Mouse (Mus musculus): ENCODE measurements around the gene Olfr357. TPM values are rescaled to one million over a fixed set of nuclear protein-coding genes. Genes with fewer than 3 reads are reported as not detected.

Olfr357 gene
- polyA plus RNA-seq (2014; fragmentation: Nextera tagmentation; extraction: Ambion mirVana): not detected in 2 replicates

GRCm38 (mm10) chr2:36993527-36993926, at the start of gene Olfr357:
TSS of gene Olfr357 (plus strand) at chr2:36993827.
- ATAC-seq (replicated peaks; ENCODE audit: insufficient number of reproducible peaks, low FRiP score, low TSS enrichment, low read depth): no peak
- no peaks in the 10 kb centered on the region; the same call in none of the 2 replicates for H3K9me3 ChIP-seq (replicated peaks; ENCODE audit: control insufficient read depth, low read length)
- no peaks in the 10 kb centered on the region for H3K36me3 ChIP-seq (replicated peaks; ENCODE audit: control insufficient read depth, insufficient read depth, low read depth, low read length)
- no peak within 1 kb of the TSS for H3K27ac ChIP-seq (replicated peaks; ENCODE audit: low read depth, low read length)
- H3K27me3 ChIP-seq (ENCODE audit: control insufficient read depth, insufficient read depth, low read length): no peaks in the 10 kb centered on the region
- no peak within 1 kb of the TSS for H3K4me2 ChIP-seq (ENCODE audit: low read depth, low read length)
- H3K4me3 ChIP-seq (ENCODE audit: low read depth, low read length): no peak within 1 kb of the TSS
- no peak for DNase-seq (ENCODE audit: low spot score)
- no peaks in the 10 kb centered on the region for H3K4me1 ChIP-seq (ENCODE audit: control insufficient read depth, insufficient read depth, low read length)
- H3K9ac ChIP-seq (replicated peaks; ENCODE audit: low read length): no peak within 1 kb of the TSS
- 74% methylated on average over 1 of the region's 1 CpGs for WGBS

- H3K9me3 ChIP-seq (replicated peaks; ENCODE audit: control insufficient read depth, low read length): no peaks in the 10 kb centered on the region; the same call in none of the 2 replicates
- ATAC-seq (replicated peaks; ENCODE audit: insufficient number of reproducible peaks, low FRiP score, low TSS enrichment, low read depth) (no peak), DNase-seq (ENCODE audit: low spot score) (no peak)
- no peaks in the 10 kb centered on the region for H3K36me3 ChIP-seq (replicated peaks; ENCODE audit: control insufficient read depth, insufficient read depth, low read depth, low read length)
- H3K4me1 ChIP-seq (ENCODE audit: control insufficient read depth, insufficient read depth, low read length): no peaks in the 10 kb centered on the region
- H3K4me2 ChIP-seq (ENCODE audit: low read depth, low read length): no peak overlapping the region
- H3K27ac ChIP-seq (replicated peaks; ENCODE audit: low read depth, low read length): no peak overlapping the region
- WGBS: 86% methylated on average over 1 of the region's 1 CpGs
- no peak overlapping the region for H3K4me3 ChIP-seq (ENCODE audit: low read depth, low read length)
- no peaks in the 10 kb centered on the region for H3K27me3 ChIP-seq (ENCODE audit: control insufficient read depth, insufficient read depth, low read length)
- no peak overlapping the region for H3K9ac ChIP-seq (replicated peaks; ENCODE audit: low read length)
These were observed 3.4 kb downstream of the Olfr357 start for GRCm38 (mm10) chr2:36997030-36997429.

GRCm38 (mm10) chr2:37009235-37009634, 15.6 kb downstream of the Olfr357 start, which contains the start of gene Olfr358:
TSS of gene Olfr358 (minus strand) at chr2:37009335.
- no peaks in the 10 kb centered on the region for H3K27me3 ChIP-seq (ENCODE audit: control insufficient read depth, insufficient read depth, low read length)
- H3K4me2 ChIP-seq (ENCODE audit: low read depth, low read length): no peak within 1 kb of the TSS
- H3K9me3 ChIP-seq (replicated peaks; ENCODE audit: control insufficient read depth, low read length): no peaks in the 10 kb centered on the region
- no peak for DNase-seq (ENCODE audit: low spot score)
- no peak within 1 kb of the TSS for H3K9ac ChIP-seq (replicated peaks; ENCODE audit: low read length)
- H3K36me3 ChIP-seq (replicated peaks; ENCODE audit: control insufficient read depth, insufficient read depth, low read depth, low read length): no peaks in the 10 kb centered on the region
- H3K27ac ChIP-seq (replicated peaks; ENCODE audit: low read depth, low read length): no peak within 1 kb of the TSS
- no peak for ATAC-seq (replicated peaks; ENCODE audit: insufficient number of reproducible peaks, low FRiP score, low TSS enrichment, low read depth)
- H3K4me3 ChIP-seq (ENCODE audit: low read depth, low read length): no peak within 1 kb of the TSS
- no peaks in the 10 kb centered on the region for H3K4me1 ChIP-seq (ENCODE audit: control insufficient read depth, insufficient read depth, low read length)

Other genes with a start within 250 kb of the Olfr357 start
- gene Olfr348, start 209.6 kb upstream of the Olfr357 start, polyA plus RNA-seq (2014; fragmentation: Nextera tagmentation; extraction: Ambion mirVana): not detected in 2 replicates
- not detected in 2 replicates for gene Olfr50, start 203.3 kb upstream of the Olfr357 start, polyA plus RNA-seq (2014; fragmentation: Nextera tagmentation; extraction: Ambion mirVana)
- not detected in 2 replicates for gene Olfr3, start 176.8 kb upstream of the Olfr357 start, polyA plus RNA-seq (2014; fragmentation: Nextera tagmentation; extraction: Ambion mirVana)
- not detected in 2 replicates for gene Olfr350, start 147.5 kb upstream of the Olfr357 start, polyA plus RNA-seq (2014; fragmentation: Nextera tagmentation; extraction: Ambion mirVana)
- not detected in 2 replicates for gene Olfr351, start 131.2 kb upstream of the Olfr357 start, polyA plus RNA-seq (2014; fragmentation: Nextera tagmentation; extraction: Ambion mirVana)
- gene Olfr352, start 125.4 kb upstream of the Olfr357 start, polyA plus RNA-seq (2014; fragmentation: Nextera tagmentation; extraction: Ambion mirVana): not detected in 2 replicates
- gene Olfr353, start 100.9 kb upstream of the Olfr357 start, polyA plus RNA-seq (2014; fragmentation: Nextera tagmentation; extraction: Ambion mirVana): not detected in 2 replicates
- gene Olfr354, start 88.1 kb upstream of the Olfr357 start, polyA plus RNA-seq (2014; fragmentation: Nextera tagmentation; extraction: Ambion mirVana): not detected in 2 replicates
- gene Olfr355, start 64.9 kb upstream of the Olfr357 start, polyA plus RNA-seq (2014; fragmentation: Nextera tagmentation; extraction: Ambion mirVana): not detected in 2 replicates
- not detected in 2 replicates for gene Olfr356, start 56.7 kb upstream of the Olfr357 start, polyA plus RNA-seq (2014; fragmentation: Nextera tagmentation; extraction: Ambion mirVana)
- gene Olfr358, start 15.5 kb downstream of the Olfr357 start, polyA plus RNA-seq (2014; fragmentation: Nextera tagmentation; extraction: Ambion mirVana): not detected in 2 replicates
- gene Olfr360, start 71.9 kb downstream of the Olfr357 start, polyA plus RNA-seq (2014; fragmentation: Nextera tagmentation; extraction: Ambion mirVana): not detected in 2 replicates
- not detected in 2 replicates for gene Olfr361, start 95.5 kb downstream of the Olfr357 start, polyA plus RNA-seq (2014; fragmentation: Nextera tagmentation; extraction: Ambion mirVana)
- gene Olfr362, start 124.1 kb downstream of the Olfr357 start, polyA plus RNA-seq (2014; fragmentation: Nextera tagmentation; extraction: Ambion mirVana): not detected in 2 replicates
- gene Olfr364-ps1, start 145.5 kb downstream of the Olfr357 start, polyA plus RNA-seq (2014; fragmentation: Nextera tagmentation; extraction: Ambion mirVana): not detected in 2 replicates
- not detected in 2 replicates for gene Olfr365, start 194.4 kb downstream of the Olfr357 start, polyA plus RNA-seq (2014; fragmentation: Nextera tagmentation; extraction: Ambion mirVana)
- not detected in 2 replicates for gene Olfr366, start 217.7 kb downstream of the Olfr357 start, polyA plus RNA-seq (2014; fragmentation: Nextera tagmentation; extraction: Ambion mirVana)

Data from embryonic facial prominence, embryonic 11.5 days (tissue).